Mouse (Mus musculus) liver, embryonic 15.5 days (tissue): ENCODE measurements around the gene Ube2cbp. TPM values are rescaled to one million over a fixed set of nuclear protein-coding genes. Genes with fewer than 3 reads are reported as not detected.

Source experiments
- ATAC-seq: fragments of 200-750 bp; cut with Nextera tagmentation; 2 replicates; pipeline ENCODE4 v1.8.0; 2017; ENCODE audit warnings: moderate number of reproducible peaks, mild to moderate bottlenecking, moderate library complexity; ENCODE audit not compliant: insufficient read depth
- H3K27ac ChIP-seq: fragments of 300-500 bp; sonication (generic); replicated peaks from 2 replicates; pipeline ENCODE4 v1.5.1; 2015; ENCODE audit warnings: mild to moderate bottlenecking, inconsistent platforms
- H3K27me3 ChIP-seq: fragments of 300-500 bp; sonication (generic); 2 replicates; pipeline ENCODE4 v1.6.1; 2015; ENCODE audit warnings: mild to moderate bottlenecking, inconsistent platforms
- H3K36me3 ChIP-seq: fragments of 300-500 bp; sonication (generic); replicated peaks from 2 replicates; pipeline ENCODE4 v1.6.1; 2015; ENCODE audit warnings: moderate library complexity, mild to moderate bottlenecking, inconsistent platforms
- H3K4me1 ChIP-seq: fragments of 300-500 bp; sonication (generic); replicated peaks from 2 replicates; pipeline ENCODE4 v1.6.1; 2015; ENCODE audit warnings: inconsistent platforms
- H3K4me2 ChIP-seq: fragments of 300-500 bp; sonication (generic); 2 replicates; pipeline ENCODE4 v1.6.1; 2015; ENCODE audit warnings: moderate library complexity, mild to moderate bottlenecking, inconsistent platforms
- H3K4me3 ChIP-seq: fragments of 300-500 bp; sonication (generic); replicated peaks from 2 replicates; pipeline ENCODE4 v1.5.1; 2015; ENCODE audit warnings: mild to moderate bottlenecking, inconsistent platforms
- H3K9ac ChIP-seq: fragments of 300-500 bp; sonication (generic); 2 replicates; pipeline ENCODE4 v1.6.1; 2015; ENCODE audit warnings: moderate library complexity, mild to moderate bottlenecking, inconsistent platforms
- H3K9me3 ChIP-seq: fragments of 300-500 bp; sonication (generic); replicated peaks from 2 replicates; pipeline ENCODE4 v1.6.1; 2016; ENCODE audit warnings: inconsistent platforms
- WGBS: fragments of 180-500 bp; shearing (Covaris S2); methylation state at CpG from one replicate; pipeline ENCODE4 v1.1.7; 2015; ENCODE audit warnings: mixed read lengths; ENCODE audit not compliant: insufficient replicate concordance; 5-methylcytosine and 5-hydroxymethylcytosine counted together
- polyA plus RNA-seq: library from polyadenylated mRNA; unstranded; fragments of >200 nt; fragmentation: Nextera tagmentation; extraction: Ambion mirVana; gene quantifications from 2 replicates; pipeline ENCODE4 v1.2.1, GENCODE M21; 2015

Ube2cbp gene
- polyA plus RNA-seq, 1 experiment from 2014 or later = 2.3 TPM

DNA sequence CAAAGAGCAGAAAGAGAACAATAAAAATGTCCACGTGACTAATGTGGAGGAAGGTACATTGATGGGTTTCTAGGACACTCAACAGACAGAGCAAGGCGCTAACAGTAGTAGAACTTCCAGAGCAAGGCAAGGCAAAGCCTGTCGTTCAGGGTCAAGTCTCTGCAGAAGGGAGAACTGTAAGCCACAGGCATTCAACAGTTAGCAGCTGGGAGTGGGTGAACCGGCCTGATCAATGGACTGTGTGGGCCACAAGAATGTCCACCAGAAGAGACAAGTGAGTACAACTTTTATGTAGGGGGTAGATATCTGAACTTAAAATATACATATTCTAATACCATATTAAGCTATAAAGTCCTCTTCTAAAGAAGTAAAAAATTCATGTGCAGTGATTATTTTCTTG, 41.4 kb downstream of the Ube2cbp start:
- no peaks in the 10 kb centered on the region for H3K36me3 ChIP-seq
- H3K27ac ChIP-seq = no peak overlapping the region
- 71% methylated on average over 4 of the region's 4 CpGs for WGBS
- H3K9ac ChIP-seq = no peak overlapping the region
- H3K9me3 ChIP-seq = no peaks in the 10 kb centered on the region
- H3K4me1 ChIP-seq = no peaks in the 10 kb centered on the region
- ATAC-seq = no peak
- no peaks in the 10 kb centered on the region for H3K27me3 ChIP-seq
- no peak overlapping the region for H3K4me3 ChIP-seq
- no peak overlapping the region for H3K4me2 ChIP-seq

DNA sequence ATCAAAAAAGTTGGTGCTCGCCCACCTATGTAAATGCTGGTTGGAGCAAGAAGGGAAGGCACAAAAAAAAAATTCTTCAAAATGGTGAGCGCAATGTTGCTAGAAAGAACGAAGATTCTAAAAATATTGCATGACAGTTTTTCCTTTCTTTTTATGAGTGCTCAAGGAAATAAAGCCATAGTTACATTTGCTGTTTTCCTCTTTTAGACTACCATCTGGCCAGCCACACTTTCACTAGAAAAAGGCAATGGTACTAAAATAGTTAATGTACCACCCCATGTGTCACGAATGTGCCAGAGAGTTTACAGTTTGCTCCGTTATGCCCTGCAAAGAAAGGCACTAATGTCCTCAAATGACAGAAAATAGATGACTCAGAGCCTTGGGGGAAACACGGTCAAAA, 45.4 kb downstream of the Ube2cbp start:
- whole genome bisulfite sequencing = 70% methylated on average over 6 of the region's 6 CpGs
- H3K4me3 ChIP-seq = no peak overlapping the region
- ATAC-seq = no peak
- H3K36me3 ChIP-seq = no peaks in the 10 kb centered on the region
- H3K27me3 ChIP-seq = no peaks in the 10 kb centered on the region
- H3K9me3 ChIP-seq = no peaks in the 10 kb centered on the region
- no peak overlapping the region for H3K9ac ChIP-seq
- no peak overlapping the region for H3K27ac ChIP-seq
- H3K4me1 ChIP-seq = no peaks in the 10 kb centered on the region
- H3K4me2 ChIP-seq = no peak overlapping the region

DNA sequence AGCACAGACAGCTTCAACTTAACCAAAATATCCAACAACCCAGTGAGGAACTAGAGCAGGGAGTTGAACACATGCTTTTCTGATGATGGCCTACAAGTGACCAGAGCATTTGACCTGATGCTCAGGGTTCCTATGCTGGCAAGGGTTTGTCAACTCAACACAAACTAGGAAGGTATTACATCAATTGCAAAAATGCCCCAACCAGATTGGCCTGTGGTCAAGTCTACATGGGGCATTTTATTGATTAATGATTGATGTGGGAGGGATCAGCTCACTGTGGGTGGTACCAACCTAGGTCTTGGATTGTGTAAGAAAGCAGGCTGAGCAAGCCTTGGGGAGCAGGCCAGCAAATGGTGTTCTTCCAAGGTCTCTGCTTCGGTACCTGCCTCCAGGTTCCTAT, 46.8 kb downstream of the Ube2cbp start:
- H3K4me2 ChIP-seq = no peak overlapping the region
- 72% methylated on average over 1 of the region's 1 CpGs for WGBS
- H3K9me3 ChIP-seq = no peaks in the 10 kb centered on the region
- no peaks in the 10 kb centered on the region for H3K4me1 ChIP-seq
- H3K36me3 ChIP-seq = no peaks in the 10 kb centered on the region
- no peak for ATAC-seq
- H3K4me3 ChIP-seq = no peak overlapping the region
- no peak overlapping the region for H3K9ac ChIP-seq
- no peak overlapping the region for H3K27ac ChIP-seq
- H3K27me3 ChIP-seq = no peaks in the 10 kb centered on the region

DNA sequence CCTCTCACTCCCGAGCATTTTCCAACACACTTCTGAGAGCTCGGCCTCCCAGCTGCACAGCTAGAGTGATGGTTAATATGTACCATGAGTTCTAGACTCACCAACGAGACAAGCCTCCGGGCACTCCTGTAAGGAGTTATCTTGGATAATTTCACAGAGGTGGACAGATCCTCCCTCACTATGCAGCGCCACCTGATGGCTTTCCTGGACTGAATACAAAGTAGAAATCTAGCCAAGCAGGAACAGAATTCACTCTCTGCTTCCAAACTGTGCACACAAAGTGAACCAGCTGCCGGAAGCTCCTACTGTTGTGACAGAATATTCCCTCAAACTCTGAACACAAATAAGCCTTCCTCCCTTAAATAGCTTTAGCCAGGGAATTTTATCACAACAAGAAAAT, 69.0 kb downstream of the Ube2cbp start:
- Histone ChIP-seq H3K4me3 (no peak overlapping the region), H3K27me3 (no peaks in the 10 kb centered on the region), H3K27ac (no peak overlapping the region), H3K9ac (no peak overlapping the region), H3K9me3 (no peaks in the 10 kb centered on the region), H3K36me3 (no peaks in the 10 kb centered on the region), H3K4me2 (no peak overlapping the region), H3K4me1 (0 out of 2 replicates have a peak, but pooled peaks cover 3% of the 10 kb centered on the region)
- WGBS = 59% methylated on average over 6 of the region's 6 CpGs
- ATAC-seq = no peak

DNA sequence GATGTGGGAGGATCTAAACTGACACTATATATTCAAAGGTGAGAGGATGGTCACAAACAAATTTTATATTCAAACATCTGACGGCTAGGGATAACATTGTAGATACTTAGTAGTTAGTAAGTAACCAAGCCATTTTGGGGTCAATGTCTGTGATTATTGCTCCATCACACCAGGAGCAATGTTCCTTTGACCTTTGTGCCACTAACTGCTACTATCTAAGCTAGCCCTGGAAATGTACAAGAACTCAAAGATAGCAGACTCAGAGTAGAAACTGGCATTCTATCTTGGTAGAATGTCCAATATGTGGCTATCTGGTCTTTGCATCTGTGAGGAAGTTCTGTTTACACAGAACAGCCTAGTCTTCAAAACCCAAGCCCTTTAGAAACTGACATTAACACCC, 69.7 kb downstream of the Ube2cbp start:
- H3K27ac ChIP-seq = peak overlapping the region; percentile 16; the same call in 1 of the 2 replicates
- no peak overlapping the region for H3K4me3 ChIP-seq
- WGBS = 71% methylated on average over 1 of the region's 1 CpGs
- H3K36me3 ChIP-seq = no peaks in the 10 kb centered on the region
- H3K9me3 ChIP-seq = no peaks in the 10 kb centered on the region
- H3K27me3 ChIP-seq = no peaks in the 10 kb centered on the region
- H3K4me2 ChIP-seq = no peak overlapping the region
- ATAC-seq = no peak
- no peak overlapping the region for H3K9ac ChIP-seq
- 0 out of 2 replicates have a peak, but pooled peaks cover 3% of the 10 kb centered on the region for H3K4me1 ChIP-seq

DNA sequence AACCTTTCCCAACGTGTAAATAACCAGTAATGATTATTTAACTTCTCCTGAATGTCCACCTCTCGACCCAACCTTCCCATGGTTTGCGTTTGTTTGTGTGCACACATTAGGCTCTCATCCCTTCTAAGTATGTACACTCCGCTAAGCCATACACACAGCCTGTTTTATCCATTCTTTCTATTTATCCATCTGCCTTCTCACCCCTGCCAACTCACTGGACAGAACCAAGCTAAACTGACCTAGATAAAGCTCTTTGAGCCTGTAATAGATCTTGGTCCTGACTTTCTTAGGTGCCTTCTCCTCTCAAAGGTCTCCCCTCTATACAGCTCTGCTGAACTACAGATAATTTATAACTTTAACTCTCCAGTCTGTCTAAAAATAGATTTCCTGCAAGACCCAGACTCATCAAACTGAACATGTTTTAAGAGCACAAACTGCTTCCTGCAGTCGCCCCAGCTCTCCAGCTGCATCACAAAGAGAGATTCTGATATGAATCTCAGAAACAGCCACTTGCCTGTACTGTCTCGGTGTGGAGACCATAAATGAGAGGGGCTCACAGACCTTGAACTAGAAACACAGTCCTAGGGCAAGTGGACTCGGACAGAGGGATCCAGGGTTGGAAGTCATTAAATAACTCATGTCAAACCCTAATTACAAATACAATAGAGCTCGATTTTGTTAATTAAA, 71.0 kb downstream of the Ube2cbp start:
- ATAC-seq = no peak
- Histone ChIP-seq H3K4me3 (no peak overlapping the region), H3K27me3 (no peaks in the 10 kb centered on the region), H3K4me2 (no peak overlapping the region), H3K27ac (no peak overlapping the region), H3K9ac (no peak overlapping the region), H3K36me3 (no peaks in the 10 kb centered on the region), H3K9me3 (no peaks in the 10 kb centered on the region), H3K4me1 (0 out of 2 replicates have a peak, but pooled peaks cover 3% of the 10 kb centered on the region)
- 25% methylated on average over 8 of the region's 8 CpGs for WGBS

DNA sequence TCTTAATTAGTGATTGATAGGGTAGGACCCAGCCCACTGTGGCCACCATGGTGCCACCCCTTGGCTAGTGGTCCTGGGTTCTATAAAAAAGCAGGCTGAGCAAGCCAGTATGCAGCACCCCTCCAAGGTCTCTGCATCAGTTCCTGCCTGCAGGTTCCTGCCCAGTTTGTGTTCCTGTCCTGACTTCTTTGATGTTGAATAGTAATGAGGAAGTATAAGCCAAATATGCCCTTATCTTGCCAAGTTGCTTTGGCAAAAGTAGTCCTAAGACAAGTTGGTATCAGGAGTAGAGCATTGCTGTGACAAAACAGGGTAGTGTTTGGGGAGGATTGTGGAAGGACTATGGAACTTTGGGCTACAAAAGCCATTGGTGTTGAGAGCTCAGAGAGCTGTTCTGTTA, 73.3 kb downstream of the Ube2cbp start:
- 0 out of 2 replicates have a peak, but pooled peaks cover 3% of the 10 kb centered on the region for H3K4me1 ChIP-seq
- no peak overlapping the region for H3K4me3 ChIP-seq
- ATAC-seq = no peak
- H3K27me3 ChIP-seq = no peaks in the 10 kb centered on the region
- H3K36me3 ChIP-seq = no peaks in the 10 kb centered on the region
- no peak overlapping the region for H3K9ac ChIP-seq
- no peak overlapping the region for H3K27ac ChIP-seq
- H3K9me3 ChIP-seq = no peaks in the 10 kb centered on the region
- H3K4me2 ChIP-seq = no peak overlapping the region

DNA sequence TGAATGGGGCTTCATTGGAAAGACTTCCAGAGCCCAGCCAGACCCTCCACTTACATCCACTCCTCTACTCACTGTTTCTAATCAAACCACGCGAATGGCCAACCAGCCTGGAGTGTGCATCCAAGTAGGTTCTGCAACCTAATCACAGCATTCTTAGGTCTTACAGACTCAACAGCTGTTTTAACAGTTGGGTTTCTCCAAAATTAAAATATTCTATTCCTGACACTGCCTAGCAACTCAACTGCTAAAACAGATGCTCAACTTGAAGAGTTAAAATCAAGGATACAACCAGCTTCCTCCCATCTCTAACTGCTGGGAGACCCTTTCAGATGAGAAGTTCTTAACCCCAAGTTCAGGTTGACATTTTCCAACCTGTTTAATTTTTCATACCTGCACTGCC, 74.0 kb downstream of the Ube2cbp start:
- Histone ChIP-seq H3K36me3 (no peaks in the 10 kb centered on the region), H3K4me1 (0 out of 2 replicates have a peak, but pooled peaks cover 3% of the 10 kb centered on the region), H3K9me3 (no peaks in the 10 kb centered on the region), H3K4me2 (no peak overlapping the region), H3K27ac (no peak overlapping the region), H3K4me3 (no peak overlapping the region), H3K27me3 (no peaks in the 10 kb centered on the region), H3K9ac (no peak overlapping the region)
- no peak for ATAC-seq
- 75% methylated on average over 2 of the region's 2 CpGs for WGBS

DNA sequence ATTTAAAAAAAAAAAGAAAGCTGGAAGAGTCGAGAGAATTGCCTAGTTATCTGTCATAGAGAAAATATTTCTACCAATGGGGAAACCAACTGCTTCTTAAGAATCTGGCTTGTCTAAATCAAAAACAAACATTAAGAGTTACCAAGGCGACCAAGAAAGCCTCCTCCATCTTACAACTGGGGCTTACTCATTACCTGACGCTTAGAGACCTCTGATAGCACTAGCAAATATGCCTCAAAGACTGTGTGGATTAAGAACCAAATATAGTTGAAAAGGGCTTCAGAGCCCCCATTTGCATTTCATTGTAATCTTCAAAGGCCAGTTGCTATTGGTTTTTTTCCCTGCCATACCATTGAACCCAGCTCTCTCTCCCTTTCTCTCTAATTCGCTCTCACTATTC, 76.2 kb downstream of the Ube2cbp start:
- Histone ChIP-seq H3K36me3 (no peaks in the 10 kb centered on the region), H3K27ac (no peak overlapping the region), H3K4me3 (no peak overlapping the region), H3K9ac (no peak overlapping the region), H3K9me3 (no peaks in the 10 kb centered on the region), H3K27me3 (no peaks in the 10 kb centered on the region), H3K4me1 (0 out of 2 replicates have a peak, but pooled peaks cover 3% of the 10 kb centered on the region), H3K4me2 (no peak overlapping the region)
- no peak for ATAC-seq
- WGBS = 47% methylated on average over 4 of the region's 4 CpGs

DNA sequence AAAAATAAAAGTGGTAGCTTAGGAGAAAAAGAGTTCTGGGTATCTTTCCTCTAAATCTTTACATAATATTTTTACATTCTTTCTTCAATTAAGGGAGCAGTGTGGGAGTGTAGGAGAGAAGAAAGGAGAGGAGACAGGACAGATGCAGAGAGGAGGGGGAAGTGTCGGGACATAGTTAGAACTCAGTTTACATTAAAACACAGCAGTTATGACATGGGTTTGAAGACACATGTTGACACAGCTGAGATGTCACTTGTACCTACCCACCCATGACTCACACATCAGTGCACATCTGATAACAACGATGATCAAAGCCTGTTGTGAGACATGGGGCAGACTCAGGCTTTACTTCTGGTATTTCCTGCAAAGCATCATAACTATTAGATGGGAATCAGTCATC, 87.8 kb downstream of the Ube2cbp start:
- H3K4me3 ChIP-seq = no peak overlapping the region
- no peak overlapping the region for H3K27ac ChIP-seq
- no peak overlapping the region for H3K9ac ChIP-seq
- no peaks in the 10 kb centered on the region for H3K27me3 ChIP-seq
- H3K4me1 ChIP-seq = no peaks in the 10 kb centered on the region
- no peaks in the 10 kb centered on the region for H3K36me3 ChIP-seq
- H3K4me2 ChIP-seq = no peak overlapping the region
- no peaks in the 10 kb centered on the region for H3K9me3 ChIP-seq
- WGBS = 39% methylated on average over 2 of the region's 2 CpGs
- ATAC-seq = no peak

DNA sequence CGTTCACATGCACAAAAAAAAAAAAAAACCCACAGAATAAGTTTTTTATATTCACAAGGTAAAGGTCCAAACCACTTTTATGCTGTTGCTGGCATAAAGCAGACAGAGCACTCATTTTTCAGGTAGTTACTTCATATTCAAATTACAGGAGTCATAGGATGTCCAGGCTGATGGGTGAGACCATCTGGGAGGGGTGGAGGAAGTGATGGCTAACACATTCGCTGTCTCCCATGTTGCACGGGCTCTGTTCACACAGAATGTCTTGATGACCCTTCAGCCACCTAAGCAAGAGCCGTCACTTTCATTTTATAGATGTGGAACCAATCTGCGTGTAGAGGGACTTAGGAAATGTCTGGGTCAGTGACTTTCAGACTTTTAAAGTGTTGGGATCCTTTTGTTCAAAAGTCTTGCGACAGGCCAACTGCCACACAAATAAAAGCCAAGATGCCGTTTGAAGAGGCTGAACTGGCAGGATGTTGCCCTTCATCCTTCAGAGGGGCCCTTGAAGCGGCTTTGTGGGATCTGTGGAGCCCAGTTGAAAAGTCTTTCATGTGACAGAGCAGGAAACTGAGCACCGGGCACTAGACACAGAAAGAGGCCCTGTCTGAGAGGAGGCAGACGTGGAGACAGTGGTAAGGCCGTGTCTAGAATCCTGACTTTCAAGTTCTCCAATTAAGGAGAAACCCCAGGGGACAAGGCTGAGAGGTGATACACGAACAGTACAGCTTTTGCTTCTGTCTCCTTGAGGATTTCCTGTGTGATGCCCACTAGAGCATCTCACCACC, 91.8 kb downstream of the Ube2cbp start:
- H3K4me3 ChIP-seq = no peak overlapping the region
- 51% methylated on average over 12 of the region's 12 CpGs for WGBS
- no peaks in the 10 kb centered on the region for H3K36me3 ChIP-seq
- H3K4me2 ChIP-seq = no peak overlapping the region
- H3K9me3 ChIP-seq = no peaks in the 10 kb centered on the region
- H3K9ac ChIP-seq = no peak overlapping the region
- H3K27me3 ChIP-seq = no peaks in the 10 kb centered on the region
- H3K27ac ChIP-seq = no peak overlapping the region
- no peaks in the 10 kb centered on the region for H3K4me1 ChIP-seq
- no peak for ATAC-seq
